ENCODE assay signal across 8 mouse cellular contexts in genomic region chr1:79775927-79776458, GRCm38 (mm10). TPM values are rescaled to one million over a fixed set of nuclear protein-coding genes. Genes with fewer than 3 reads are reported as not detected.
DNase-seq lines count a peak whose midpoint lies in the region; ATAC-seq lines count a peak whose summit lies in the region.

Gene Mrpl44, plus strand, starts transcription at chr1:79776018.
Gene Wdfy1, minus strand, starts transcription at chr1:79776143.

- DNase-seq in adipocyte (ENCODE audit: low spot score), result peak; percentile 97
- DNase-seq in embryo, embryonic 10 days (ENCODE audit: low spot score), result peak; percentile 97
- DNase-seq in gastrocnemius, postnatal 10 days, result peak; percentile 95
- DNase-seq in induced T-regulatory cell, adult 2 months (ENCODE audit: low read depth), result peak; percentile 97
- peak; percentile 91 to 99 for DNase-seq in left cerebral cortex, adult 9 months (ENCODE audit: low spot score in 2 of 2)
- DNase-seq in right cerebral cortex, postnatal 14 days, result peak; percentile 96
- DNase-seq in urinary bladder, postnatal 36 days (ENCODE audit: low spot score in 2 of 2), result peak; percentile 99

- peak; percentile 98 for ATAC-seq in megakaryocyte progenitor cell, adult 5-6 weeks (replicated peaks; ENCODE audit: poor library complexity)

RNA-seq across cellular contexts. Expression of gene Mrpl44, which starts in this region (rescaled TPM):
- 10 to 100 TPM; 35.7 to 39.1 TPM for total RNA-seq in gastrocnemius, postnatal 10 days (2021)
- 50.8 and 55.8 TPM in 2 replicates for total RNA-seq in megakaryocyte progenitor cell, adult 5-6 weeks (2015)
- 57.3 and 68.7 TPM in 2 replicates for total RNA-seq in megakaryocyte progenitor cell, adult 5-6 weeks (2017)

RNA-seq across cellular contexts. Expression of gene Wdfy1, which starts in this region (rescaled TPM):
- total RNA-seq in gastrocnemius, postnatal 10 days (2021), result 10 to 100 TPM; 16.6 to 18.7 TPM
- total RNA-seq in megakaryocyte progenitor cell, adult 5-6 weeks (2015), result 24.9 and 25.8 TPM in 2 replicates
- total RNA-seq in megakaryocyte progenitor cell, adult 5-6 weeks (2017), result 11.6 and 16.1 TPM in 2 replicates

Comparison
In these comparisons a context has a peak if more than half of its experiments do, and no peak if none do; other contexts are left out.
1. Peak in every context shown above with its lines: DNase-seq and ATAC-seq.